Mouse (Mus musculus) embryonic fibroblast, embryonic 13.5 days (primary cell): Measurements from ENCODE around the gene 1700016H13Rik. TPM values are rescaled to one million over a fixed set of nuclear protein-coding genes. Genes with fewer than 3 reads are reported as not detected.

Source experiments
- H3K27ac ChIP-seq: 2 replicates; pipeline ENCODE4 v1.5.1; 2012; ENCODE audit warnings: low read length, control low read depth, inconsistent platforms; ENCODE audit not compliant: insufficient read depth
- H3K4me1 ChIP-seq: 2 replicates; pipeline ENCODE4 v1.6.1; 2011; ENCODE audit warnings: low read length; ENCODE audit not compliant: control insufficient read depth, insufficient read depth
- H3K4me3 ChIP-seq: 2 replicates; pipeline ENCODE4 v1.5.1; 2011; ENCODE audit warnings: mild to moderate bottlenecking, control low read depth, low read length; ENCODE audit not compliant: insufficient read depth
- CTCF ChIP-seq: IDR thresholded peaks from 2 replicates; pipeline ENCODE4 v1.5.1; 2011; ENCODE audit warnings: mild to moderate bottlenecking, control low read depth, low read length, moderate library complexity, borderline replicate concordance; ENCODE audit not compliant: insufficient read depth
- POLR2A ChIP-seq: IDR thresholded peaks from 2 replicates; pipeline ENCODE4 v1.6.1; 2011; ENCODE audit warnings: low read depth, mild to moderate bottlenecking, control low read depth, low read length, moderate library complexity
- polyA plus RNA-seq: library from polyadenylated mRNA; stranded (reverse); fragments of >200 nt; gene quantifications from 2 replicates; pipeline ENCODE4 v1.2.4, GENCODE M21; 2011; ENCODE audit warnings: low read depth; ENCODE audit not compliant: missing spikeins, insufficient read length

Gene 1700016H13Rik
- not detected in 2 replicates for polyA plus RNA-seq

GRCm38 (mm10) chr5:103655346-103656118 lies at the start of gene 1700016H13Rik:
Gene 1700016H13Rik, minus strand, starts transcription at chr5:103656010.
- peak within 1 kb of the TSS; percentile 44 for H3K4me3 ChIP-seq

GRCm38 (mm10) chr5:103705331-103705730 lies 49.5 kb upstream of the 1700016H13Rik start:
- H3K4me3 ChIP-seq: no peak overlapping the region
- TF ChIP-seq CTCF: no peak
- no peak overlapping the region for H3K27ac ChIP-seq
- H3K4me1 ChIP-seq: no peaks in the 10 kb centered on the region

More at GRCm38 (mm10) chr5:103655346-103656118, at the start of gene 1700016H13Rik:
- TF ChIP-seq CTCF (peak; percentile 75; the same call in 1 of the 2 replicates), POLR2A (no peak)
- no peaks in the 10 kb centered on the region for H3K4me1 ChIP-seq
- no peak within 1 kb of the TSS for H3K27ac ChIP-seq

- no peak overlapping the region for H3K27ac ChIP-seq
- no peak overlapping the region for H3K4me3 ChIP-seq
- H3K4me1 ChIP-seq: peaks cover 6% of the 10 kb centered on the region
- no peak for TF ChIP-seq CTCF
- no peak for TF ChIP-seq POLR2A
These were observed 46.7 kb upstream of the 1700016H13Rik start for GRCm38 (mm10) chr5:103702527-103702926.

GRCm38 (mm10) chr5:103701466-103701865 lies 45.7 kb upstream of the 1700016H13Rik start:
- TF ChIP-seq POLR2A: no peak
- TF ChIP-seq CTCF: no peak
- Histone ChIP-seq H3K4me3 (no peak overlapping the region), H3K4me1 (peaks cover 12% of the 10 kb centered on the region), H3K27ac (no peak overlapping the region)

GRCm38 (mm10) chr5:103700661-103701060 lies 44.9 kb upstream of the 1700016H13Rik start:
- Histone ChIP-seq H3K4me3 (no peak overlapping the region), H3K27ac (no peak overlapping the region), H3K4me1 (peaks cover 12% of the 10 kb centered on the region)
- TF ChIP-seq CTCF (no peak), POLR2A (no peak)

GRCm38 (mm10) chr5:103699537-103699936 lies 43.7 kb upstream of the 1700016H13Rik start:
- Histone ChIP-seq H3K27ac (no peak overlapping the region), H3K4me3 (no peak overlapping the region), H3K4me1 (peaks cover 12% of the 10 kb centered on the region)
- TF ChIP-seq POLR2A (no peak), CTCF (no peak)

GRCm38 (mm10) chr5:103698577-103698976 lies 42.8 kb upstream of the 1700016H13Rik start:
- peaks cover 12% of the 10 kb centered on the region for H3K4me1 ChIP-seq

GRCm38 (mm10) chr5:103697875-103698491 lies 42.2 kb upstream of the 1700016H13Rik start:
- H3K27ac ChIP-seq: 0 out of 2 replicates have a peak overlapping the region, but pooled peaks have one; percentile 35

More at GRCm38 (mm10) chr5:103698577-103698976, 42.8 kb upstream of the 1700016H13Rik start:
- H3K27ac ChIP-seq: no peak overlapping the region
- H3K4me3 ChIP-seq: no peak overlapping the region
- TF ChIP-seq POLR2A (no peak), CTCF (no peak)

GRCm38 (mm10) chr5:103694094-103694493 lies 38.3 kb upstream of the 1700016H13Rik start:
- TF ChIP-seq CTCF: no peak
- no peak for TF ChIP-seq POLR2A
- H3K4me3 ChIP-seq: peak overlapping the region; percentile 80
- no peak overlapping the region for H3K27ac ChIP-seq
- peaks cover 8% of the 10 kb centered on the region for H3K4me1 ChIP-seq

More at GRCm38 (mm10) chr5:103697875-103698491, 42.2 kb upstream of the 1700016H13Rik start:
- TF ChIP-seq CTCF (no peak), POLR2A (no peak)
- peaks cover 12% of the 10 kb centered on the region for H3K4me1 ChIP-seq
- no peak overlapping the region for H3K4me3 ChIP-seq

GRCm38 (mm10) chr5:103693041-103693641 lies 37.3 kb upstream of the 1700016H13Rik start:
- 0 out of 2 replicates have a peak overlapping the region, but pooled peaks have one; percentile 25 for H3K27ac ChIP-seq
- TF ChIP-seq POLR2A (no peak), CTCF (no peak)
- H3K4me1 ChIP-seq: peaks cover 8% of the 10 kb centered on the region

More at GRCm38 (mm10) chr5:103693041-103693641, 37.3 kb upstream of the 1700016H13Rik start:
- H3K4me3 ChIP-seq: peak overlapping the region; percentile 80
